8 mouse cellular contexts compared by ENCODE assay signal in the genomic region with DNA sequence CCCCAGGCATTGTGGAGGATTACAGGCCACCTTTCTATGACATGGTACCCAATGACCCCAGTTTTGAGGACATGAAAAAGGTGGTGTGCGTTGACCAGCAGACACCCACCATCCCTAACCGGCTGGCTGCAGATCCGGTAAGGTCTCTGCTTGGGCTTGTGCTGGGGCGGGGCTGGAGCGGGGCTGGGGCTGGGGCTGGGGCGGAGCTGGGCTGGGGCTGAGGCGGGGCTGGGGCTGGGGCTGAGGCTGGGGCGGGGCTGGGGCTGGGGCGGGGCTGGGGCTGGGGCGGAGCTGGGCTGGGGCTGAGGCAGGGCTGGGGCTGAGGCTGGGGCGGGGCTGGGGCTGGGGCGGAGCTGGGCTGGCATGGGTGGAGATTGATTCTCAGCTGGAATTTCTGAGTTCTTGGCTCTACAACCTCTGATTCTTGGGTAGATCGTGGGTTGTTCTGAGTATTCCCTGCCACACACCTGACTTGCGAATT. TPM values are rescaled to one million over a fixed set of nuclear protein-coding genes. Genes with fewer than 3 reads are reported as not detected.
A peak's percentile ranks its signal among the peaks of the same experiment; 100 is the strongest.
DNase-seq lines count a peak whose midpoint lies in the region; ATAC-seq and TF ChIP-seq lines count a peak whose summit lies in the region.

No protein-coding gene starts in this region.

- DNase-seq in 416B (ENCODE audit: low read depth) (peak; percentile 66), MN1 (ENCODE audit: low spot score) (peak; percentile 56)
- no peak for DNase-seq in liver, embryonic 14.5 days (ENCODE audit: low read depth in 3 of 3, low spot score in 3 of 3)
- DNase-seq in right cerebral cortex, postnatal 10 days (ENCODE audit: low spot score in 2 of 2) = no peak
- no peak for DNase-seq in spleen, adult 12 weeks (ENCODE audit: low spot score)

- H3K36me3 ChIP-seq in forebrain, embryonic 13.5 days (ENCODE audit: poor library complexity, severe bottlenecking) = no peaks in the 10 kb centered on the region
- no peaks in the 10 kb centered on the region for H3K36me3 ChIP-seq in liver, embryonic 14.5 days (replicated peaks; ENCODE audit: control insufficient read depth, insufficient read depth, low read depth)
- no peaks in the 10 kb centered on the region; the same call in 1 of the 2 replicates for H3K36me3 ChIP-seq in stomach, embryonic 14.5 days (ENCODE audit: control insufficient read depth, insufficient read depth, low read length)

- peaks cover 38% of the 10 kb centered on the region for H3K4me1 ChIP-seq in forebrain, embryonic 13.5 days
- peaks cover 5 to 22% of the 10 kb centered on the region in 2 experiments for H3K4me1 ChIP-seq in liver, embryonic 14.5 days (replicated peaks; ENCODE audit: control insufficient read depth in 2 of 2, insufficient read depth in 2 of 2, low read length in 1 of 2)
- H3K4me1 ChIP-seq in stomach, embryonic 14.5 days (ENCODE audit: control insufficient read depth, insufficient read depth, low read length) = peaks cover 44% of the 10 kb centered on the region

- no peak overlapping the region for H3K9ac ChIP-seq in forebrain, embryonic 13.5 days
- no peak overlapping the region for H3K9ac ChIP-seq in liver, embryonic 14.5 days (replicated peaks)
- no peak overlapping the region for H3K9ac ChIP-seq in stomach, embryonic 14.5 days (replicated peaks; ENCODE audit: low read depth, low read length)

- TF ChIP-seq CTCF in liver, embryonic 14.5 days (IDR thresholded peaks at IDR 0.05; ENCODE audit: low read depth) = no peak

- no peak overlapping the region for H3K4me3 ChIP-seq in forebrain, embryonic 13.5 days
- no peak overlapping the region for H3K4me3 ChIP-seq in liver, embryonic 14.5 days (ENCODE audit: insufficient read depth in 1 of 2, low read depth in 2 of 2, low read length in 2 of 2)
- H3K4me3 ChIP-seq in stomach, embryonic 14.5 days (ENCODE audit: low read depth, low read length) = no peak overlapping the region

- TF ChIP-seq EP300 in liver, embryonic 14.5 days (IDR thresholded peaks at IDR 0.05; ENCODE audit: low read depth) = no peak

- peak; percentile 54 for ATAC-seq in forebrain, embryonic 13.5 days
- ATAC-seq in inflammation-experienced regulatory T-cells, adult 6 months = peak; percentile 12
- ATAC-seq in liver, embryonic 14.5 days (ENCODE audit: insufficient read depth) = peak; percentile 76
- peak; percentile 57; the same call in 1 of the 2 replicates for ATAC-seq in stomach, embryonic 14.5 days (ENCODE audit: insufficient number of reproducible peaks, insufficient read depth, low FRiP score, low read depth)

- no peak overlapping the region for H3K27ac ChIP-seq in forebrain, embryonic 13.5 days
- no peak overlapping the region for H3K27ac ChIP-seq in liver, embryonic 14.5 days
- no peak overlapping the region for H3K27ac ChIP-seq in stomach, embryonic 14.5 days (ENCODE audit: low read length)

- peaks cover 9% of the 10 kb centered on the region; the same call in 1 of the 2 replicates for H3K27me3 ChIP-seq in forebrain, embryonic 13.5 days
- no peaks in the 10 kb centered on the region for H3K27me3 ChIP-seq in liver, embryonic 14.5 days (ENCODE audit: control insufficient read depth, insufficient read depth, low read length)
- no peaks in the 10 kb centered on the region for H3K27me3 ChIP-seq in stomach, embryonic 14.5 days (ENCODE audit: control insufficient read depth, insufficient read depth, low read length)

- no peak overlapping the region for H3K4me2 ChIP-seq in forebrain, embryonic 13.5 days
- H3K4me2 ChIP-seq in liver, embryonic 14.5 days (ENCODE audit: low read depth) = no peak overlapping the region
- no peak overlapping the region for H3K4me2 ChIP-seq in stomach, embryonic 14.5 days (replicated peaks; ENCODE audit: low read depth, low read length)

- no peaks in the 10 kb centered on the region for H3K9me3 ChIP-seq in forebrain, embryonic 13.5 days (replicated peaks)
- H3K9me3 ChIP-seq in liver, embryonic 14.5 days (ENCODE audit: control insufficient read depth, low read length) = no peaks in the 10 kb centered on the region
- no peaks in the 10 kb centered on the region for H3K9me3 ChIP-seq in stomach, embryonic 14.5 days (ENCODE audit: control insufficient read depth, low read depth, low read length)

- 4% methylated on average over 9 of the region's 14 CpGs for WGBS in forebrain, embryonic 13.5 days
- WGBS in liver, embryonic 14.5 days (ENCODE audit: insufficient replicate concordance) = 2% methylated on average over 14 of the region's 14 CpGs
- 5% methylated on average over 9 of the region's 14 CpGs for WGBS in stomach, embryonic 14.5 days

RNA-seq across cellular contexts. Expression of a gene that starts 12.8 kb away (rescaled TPM):
- polyA plus RNA-seq in forebrain, embryonic 13.5 days (2015; fragmentation: Nextera tagmentation; extraction: Ambion mirVana) = 5.0 and 5.3 TPM in 2 replicates
- 1 to 10 TPM in 1 of 3 experiments, under 1 TPM in 1, not detected in 1; 0.86 to 1.9 TPM for polyA plus RNA-seq in inflammation-experienced regulatory T-cells, adult 6 months (2017; shearing (Covaris generic))
- 1.1 TPM in 2 replicates for polyA plus RNA-seq in liver, embryonic 14.5 days (2012; rRNA removed)
- polyA plus RNA-seq in liver, embryonic 14.5 days (2014; fragmentation: Nextera tagmentation; extraction: Ambion mirVana) = 0.71 and 1.3 TPM in 2 replicates
- 15.6 and 16.9 TPM in 2 replicates for polyA plus RNA-seq in stomach, embryonic 14.5 days (2014; fragmentation: Nextera tagmentation; extraction: Ambion mirVana)

RNA-seq across cellular contexts. Expression of a gene that starts 25.5 kb away (rescaled TPM):
- polyA plus RNA-seq in forebrain, embryonic 13.5 days (2015; fragmentation: Nextera tagmentation; extraction: Ambion mirVana) = not detected in 2 replicates
- polyA plus RNA-seq in inflammation-experienced regulatory T-cells, adult 6 months (2017; shearing (Covaris generic)) = not detected
- not detected in 2 replicates for polyA plus RNA-seq in liver, embryonic 14.5 days (2012; rRNA removed)
- polyA plus RNA-seq in liver, embryonic 14.5 days (2014; fragmentation: Nextera tagmentation; extraction: Ambion mirVana) = not detected in 2 replicates
- polyA plus RNA-seq in stomach, embryonic 14.5 days (2014; fragmentation: Nextera tagmentation; extraction: Ambion mirVana) = not detected in 2 replicates

RNA-seq across cellular contexts. Expression of a gene that starts 32.8 kb away (rescaled TPM):
- polyA plus RNA-seq in forebrain, embryonic 13.5 days (2015; fragmentation: Nextera tagmentation; extraction: Ambion mirVana) = 14.3 and 15.8 TPM in 2 replicates
- polyA plus RNA-seq in inflammation-experienced regulatory T-cells, adult 6 months (2017; shearing (Covaris generic)) = 1 to 10 TPM in 2 of 3 experiments, under 1 TPM in 1; 0.53 to 4.0 (median 3.6) TPM
- polyA plus RNA-seq in liver, embryonic 14.5 days (2012; rRNA removed) = 3.2 and 3.4 TPM in 2 replicates
- 1.3 and 2.0 TPM in 2 replicates for polyA plus RNA-seq in liver, embryonic 14.5 days (2014; fragmentation: Nextera tagmentation; extraction: Ambion mirVana)
- 11.5 and 14.5 TPM in 2 replicates for polyA plus RNA-seq in stomach, embryonic 14.5 days (2014; fragmentation: Nextera tagmentation; extraction: Ambion mirVana)

Comparison
In these comparisons a context has a peak if more than half of its experiments do, and no peak if none do; other contexts are left out.
1. DNase-seq: peak in 416B (single experiment) and MN1 (single experiment); none in liver, embryonic 14.5 days (0 of 3), right cerebral cortex, postnatal 10 days (0 of 2) and spleen, adult 12 weeks (single experiment).
2. ATAC-seq: peak in every context shown above with its lines; median percentile 76 in liver, embryonic 14.5 days; 57 in stomach, embryonic 14.5 days; 54 in forebrain, embryonic 13.5 days; 12 in inflammation-experienced regulatory T-cells, adult 6 months.